Mouse (Mus musculus) kidney, adult 2 months (tissue): ENCODE results near the gene Tcl1. TPM values are rescaled to one million over a fixed set of nuclear protein-coding genes. Genes with fewer than 3 reads are reported as not detected.
"Not testable (repeated sequence)": the region's sequence is repeated elsewhere in the genome, so short reads cannot be mapped to it uniquely, and the experiment has no call there.

ENCODE experiments used
- DNase-seq: peaks from one replicate; pipeline ENCODE4 v3.0.0; 2021
- H3K27ac ChIP-seq: fragments of 200-500 bp; 2 replicates; pipeline ENCODE4 v1.5.1; 2012; ENCODE audit warnings: low read depth, low read length, control low read depth, inconsistent platforms; ENCODE audit not compliant: insufficient read depth
- H3K27me3 ChIP-seq: fragments of 200-500 bp; replicated peaks from 2 replicates; pipeline ENCODE4 v1.6.1; 2012; ENCODE audit warnings: mild to moderate bottlenecking, moderate library complexity, low read length, inconsistent platforms; ENCODE audit not compliant: control insufficient read depth, insufficient read depth
- H3K36me3 ChIP-seq: fragments of 200-500 bp; 2 replicates; pipeline ENCODE4 v1.6.1; 2012; ENCODE audit warnings: mild to moderate bottlenecking, moderate library complexity, low read length, inconsistent platforms; ENCODE audit not compliant: control insufficient read depth, insufficient read depth
- H3K4me1 ChIP-seq: fragments of 200-500 bp; 2 replicates; pipeline ENCODE4 v1.6.1; 2011; ENCODE audit warnings: low read length; ENCODE audit not compliant: control insufficient read depth, insufficient read depth
- H3K4me3 ChIP-seq: fragments of 200-500 bp; 2 replicates; pipeline ENCODE4 v1.5.1; 2011; ENCODE audit warnings: mild to moderate bottlenecking, low read depth, low read length, control low read depth; ENCODE audit not compliant: insufficient read depth
- CTCF ChIP-seq: fragments of 200-500 bp; conservative IDR thresholded peaks from 2 replicates; pipeline ENCODE4 v1.5.1; 2011; ENCODE audit warnings: low read depth, mild to moderate bottlenecking, control low read depth, low read length, moderate library complexity, mixed read lengths; ENCODE audit not compliant: insufficient read depth, insufficient read length
- POLR2A ChIP-seq: fragments of 200-500 bp; IDR thresholded peaks from one replicate; pipeline ENCODE4 v1.6.1; 2011; ENCODE audit warnings: low read depth, low read length, control low read depth
- WGBS: fragments of 180-500 bp; shearing (Covaris S2); methylation state at CpG from one replicate; pipeline ENCODE4 v1.1.7; 2018; 5-methylcytosine and 5-hydroxymethylcytosine counted together
- polyA plus RNA-seq: library from polyadenylated mRNA; depleted of rRNA; stranded (reverse); fragments of >200 nt; gene quantifications from 2 replicates; pipeline ENCODE4 v1.2.3, GENCODE M21; 2012

Tcl1 gene
- polyA plus RNA-seq, 1 experiment: not detected

GRCm38 (mm10) chr12:105208441-105208840 is 14.2 kb downstream of the Tcl1 start:
- no peak for TF ChIP-seq CTCF
- no peak for TF ChIP-seq POLR2A
- 94% methylated on average over 1 of the region's 1 CpGs for WGBS
- no peak for DNase-seq

GRCm38 (mm10) chr12:105207071-105207470 is 15.5 kb downstream of the Tcl1 start:
- no peak overlapping the region for H3K27ac ChIP-seq
- H3K27me3 ChIP-seq: no peaks in the 10 kb centered on the region
- no peak for TF ChIP-seq CTCF
- no peak for TF ChIP-seq POLR2A
- no peak overlapping the region for H3K4me3 ChIP-seq
- 53% methylated on average over 1 of the region's 1 CpGs for WGBS
- no peak for DNase-seq
- H3K36me3 ChIP-seq: no peaks in the 10 kb centered on the region
- H3K4me1 ChIP-seq: no peaks in the 10 kb centered on the region

More at GRCm38 (mm10) chr12:105208441-105208840, 14.2 kb downstream of the Tcl1 start:
- Histone ChIP-seq H3K36me3 (no peaks in the 10 kb centered on the region), H3K4me1 (no peaks in the 10 kb centered on the region), H3K27ac (no peak overlapping the region), H3K4me3 (no peak overlapping the region), H3K27me3 (no peaks in the 10 kb centered on the region)

- WGBS: 87% methylated on average over 1 of the region's 1 CpGs
- H3K27me3 ChIP-seq, H3K4me3 ChIP-seq, H3K27ac ChIP-seq, H3K36me3 ChIP-seq, DNase-seq, H3K4me1 ChIP-seq: not testable (repeated sequence)
Observed at GRCm38 (mm10) chr12:105201657-105202056, 20.9 kb downstream of the Tcl1 start, which contains the start of gene Tcl1b4. Gene Tcl1b4 (plus strand): TSS chr12:105201957.

GRCm38 (mm10) chr12:105199684-105200497 is 22.7 kb downstream of the Tcl1 start:
- H3K4me3 ChIP-seq, H3K4me1 ChIP-seq, H3K36me3 ChIP-seq, H3K27ac ChIP-seq, H3K27me3 ChIP-seq, DNase-seq: not testable (repeated sequence)
- 72% methylated on average over 7 of the region's 7 CpGs for WGBS

GRCm38 (mm10) chr12:105190743-105191142 is 31.9 kb downstream of the Tcl1 start, which contains the start of gene Tcl1b3:
Gene Tcl1b3 (plus strand): TSS chr12:105191043.
- not testable (repeated sequence) for H3K4me3 ChIP-seq, H3K36me3 ChIP-seq, DNase-seq, H3K4me1 ChIP-seq, H3K27me3 ChIP-seq, H3K27ac ChIP-seq
- WGBS: 89% methylated on average over 6 of the region's 6 CpGs

GRCm38 (mm10) chr12:105188980-105189379 is 33.6 kb downstream of the Tcl1 start:
- peak; percentile 8 for DNase-seq
- H3K4me3 ChIP-seq, H3K36me3 ChIP-seq, H3K4me1 ChIP-seq, H3K27ac ChIP-seq, H3K27me3 ChIP-seq: not testable (repeated sequence)
- WGBS: 48% methylated on average over 2 of the region's 2 CpGs

- not testable (repeated sequence) for H3K36me3 ChIP-seq
Observed at GRCm38 (mm10) chr12:105181040-105181644, 41.5 kb downstream of the Tcl1 start.

GRCm38 (mm10) chr12:105176044-105176443 is 46.5 kb downstream of the Tcl1 start, which contains the start of gene Tcl1b5:
Gene Tcl1b5 (plus strand): TSS chr12:105176344.
- WGBS: 62% methylated on average over 3 of the region's 3 CpGs
- H3K4me1 ChIP-seq, H3K27me3 ChIP-seq, H3K36me3 ChIP-seq, H3K27ac ChIP-seq, DNase-seq, H3K4me3 ChIP-seq: not testable (repeated sequence)

More at GRCm38 (mm10) chr12:105181040-105181644, 41.5 kb downstream of the Tcl1 start:
- not testable (repeated sequence) for H3K4me1 ChIP-seq, H3K27ac ChIP-seq, DNase-seq, H3K27me3 ChIP-seq, H3K4me3 ChIP-seq
- whole genome bisulfite sequencing: 54% methylated on average over 4 of the region's 4 CpGs

- WGBS: 40% methylated on average over 2 of the region's 2 CpGs
- peak; percentile 57 for DNase-seq
Observed at GRCm38 (mm10) chr12:105174318-105174717, 48.3 kb downstream of the Tcl1 start.

More at GRCm38 (mm10) chr12:105174318-105174717, 48.3 kb downstream of the Tcl1 start:
- not testable (repeated sequence) for H3K27ac ChIP-seq, H3K27me3 ChIP-seq, H3K36me3 ChIP-seq, H3K4me1 ChIP-seq, H3K4me3 ChIP-seq
